Mouse (Mus musculus) layer of hippocampus, adult 18-20 months (tissue): ENCODE data around the gene Cc2d2a. TPM values are rescaled to one million over a fixed set of nuclear protein-coding genes. Genes with fewer than 3 reads are reported as not detected.

Experiments
- DNase-seq, 2 experiments: peaks; one replicate each; pipeline ENCODE4 v3.0.0; 2022; ENCODE audit warnings: low spot score in 2 of 2
- total RNA-seq, 2 experiments: library from RNA; stranded (reverse); gene quantifications; 2 replicates each; pipeline ENCODE4 v1.2.3; 2021

The Cc2d2a gene
- total RNA-seq, 2 experiments from 2014 or later = 18.7 to 19.0 TPM

GRCm38 (mm10) chr5:43723830-43724229 is 61.7 kb downstream of the Cc2d2a start:
- DNase-seq = no peak

- no peak for DNase-seq
These were observed 66.4 kb downstream of the Cc2d2a start for GRCm38 (mm10) chr5:43728375-43729165.

DNA sequence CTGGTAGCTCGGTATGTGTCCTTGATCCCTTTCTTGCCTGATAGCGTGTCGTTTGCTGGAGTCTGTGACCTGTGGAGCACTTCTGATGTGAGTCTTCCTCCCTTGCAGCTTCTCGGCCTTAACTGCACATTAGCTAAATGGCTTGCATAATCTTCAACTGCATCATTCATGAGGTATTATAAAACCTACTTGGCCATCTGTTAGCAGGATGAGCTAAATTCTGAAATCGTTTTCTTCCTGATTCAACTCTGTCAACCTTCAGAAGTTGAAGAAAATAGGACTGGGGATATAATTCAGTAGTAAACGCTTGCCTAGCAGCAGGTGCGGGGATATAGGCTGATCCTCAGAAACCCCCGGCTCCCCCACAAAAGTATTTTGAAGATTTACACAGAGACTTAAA is 70.2 kb downstream of the Cc2d2a start:
- DNase-seq = peak in 1 of 2 experiments; percentile 60

DNA sequence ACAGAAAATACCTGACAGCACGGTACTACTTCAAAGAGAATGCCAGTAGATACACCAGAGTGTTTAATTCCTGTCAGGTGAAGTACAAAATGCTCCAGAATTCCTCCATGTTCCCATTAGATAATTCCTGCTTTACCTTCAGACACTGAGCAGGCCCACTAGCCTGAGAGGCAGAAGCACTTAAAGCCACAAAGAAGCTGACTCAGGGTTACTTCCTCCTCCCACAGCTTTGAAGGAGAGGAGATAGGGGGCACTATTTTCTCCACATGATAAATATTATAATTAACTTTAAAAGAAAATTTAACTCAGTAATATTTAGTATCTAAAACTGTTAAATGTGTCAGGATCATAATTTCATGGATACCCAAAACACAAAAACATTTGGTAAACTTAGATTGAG is 82.0 kb downstream of the Cc2d2a start:
- DNase-seq = no peak

GRCm38 (mm10) chr5:43745156-43745555 is 83.0 kb downstream of the Cc2d2a start:
- DNase-seq = no peak

DNA sequence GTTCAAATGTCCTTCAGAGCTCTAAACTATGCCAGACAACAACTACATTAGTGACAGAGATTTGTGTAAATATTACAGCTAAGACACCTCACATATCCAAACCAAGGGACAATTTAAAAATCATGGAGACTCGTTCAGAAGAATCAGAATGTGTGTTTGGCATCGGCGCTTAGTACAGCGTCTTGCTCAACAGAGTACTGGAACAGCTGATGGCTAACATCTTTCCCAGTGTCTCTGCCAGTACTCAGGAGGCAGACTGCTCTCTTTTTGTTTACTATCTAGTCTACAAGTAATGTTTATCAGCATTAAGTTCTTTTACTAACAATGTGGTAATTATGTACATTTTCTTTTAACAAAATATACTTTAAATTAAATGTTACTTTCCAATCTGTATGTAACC is 85.9 kb downstream of the Cc2d2a start:
- peak in 1 of 2 experiments; percentile 22 for DNase-seq

GRCm38 (mm10) chr5:43749092-43749491 is 86.9 kb downstream of the Cc2d2a start:
- DNase-seq = no peak

DNA sequence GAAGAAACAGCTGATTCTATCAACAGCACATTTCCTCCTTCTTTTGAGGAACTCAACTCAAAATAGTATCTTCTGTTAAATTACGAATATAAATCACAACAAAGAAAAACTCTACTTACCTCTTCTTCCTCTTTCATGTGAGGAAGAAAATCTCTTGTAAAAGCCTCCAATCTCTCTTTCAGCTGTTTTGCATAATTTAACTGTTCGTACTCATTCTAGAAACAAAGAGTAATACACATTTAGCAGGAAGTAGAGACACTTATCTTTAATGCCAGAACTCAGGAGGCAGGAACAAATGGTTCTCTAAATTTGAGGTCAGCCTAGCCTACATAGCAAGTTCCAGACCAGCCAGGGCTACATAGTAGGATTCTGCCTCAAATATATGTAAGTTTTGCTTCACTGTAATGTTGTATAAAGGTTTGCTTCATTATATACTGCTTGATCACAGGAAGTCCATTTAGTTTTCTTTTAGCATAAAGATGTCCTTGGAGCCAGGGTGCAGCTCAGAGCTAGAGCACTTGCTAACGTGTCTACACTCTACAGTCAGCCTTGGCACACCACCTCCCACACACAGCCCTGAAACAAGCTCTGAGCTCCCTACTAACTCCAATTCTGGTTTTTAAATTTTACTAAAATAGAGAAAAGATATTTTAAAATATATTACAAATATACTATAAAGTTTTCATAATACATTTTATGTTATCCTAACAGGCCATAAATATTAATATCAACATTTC is 108.6 kb downstream of the Cc2d2a start:
- peak in 1 of 2 experiments; percentile 10 for DNase-seq

- DNase-seq = no peak
These were observed 109.4 kb downstream of the Cc2d2a start for GRCm38 (mm10) chr5:43771555-43771954.

DNA sequence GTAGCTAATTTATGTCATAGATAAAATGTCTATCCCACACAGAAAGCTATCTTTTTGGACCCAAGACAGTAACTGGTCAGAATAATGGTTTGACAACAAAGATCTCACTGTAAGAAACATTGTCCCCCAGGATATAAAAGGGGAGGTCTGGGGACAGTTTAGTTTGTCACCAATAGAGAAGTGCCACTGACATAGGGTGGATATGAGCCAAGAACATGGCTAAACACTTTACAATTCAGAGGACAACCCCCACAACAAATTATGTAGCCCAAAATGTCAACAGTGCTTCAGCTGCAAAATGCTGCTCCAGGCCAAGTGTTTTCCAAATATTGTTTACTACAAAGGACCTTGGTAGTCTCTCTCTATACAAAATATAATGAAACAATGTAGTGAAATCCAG is 114.3 kb downstream of the Cc2d2a start:
- DNase-seq = no peak

DNA sequence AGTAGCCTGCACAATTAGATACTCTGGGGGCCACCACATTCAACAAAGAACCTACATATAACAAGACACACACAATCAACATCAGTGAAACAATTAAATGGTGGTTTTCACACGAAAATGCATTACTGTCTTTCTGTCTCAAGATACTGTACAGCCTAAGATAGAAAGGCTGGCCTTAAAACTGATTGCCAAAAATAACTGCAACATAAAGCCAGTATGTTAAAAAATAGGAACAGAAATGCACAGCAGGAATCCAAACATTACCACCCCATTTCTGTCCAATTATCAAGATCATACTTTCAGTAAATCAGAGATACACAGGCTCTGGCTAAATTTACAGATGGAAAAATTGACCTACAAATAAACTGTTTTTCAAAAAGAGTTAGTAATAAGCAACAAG is 114.8 kb downstream of the Cc2d2a start:
- no peak for DNase-seq

- DNase-seq = no peak
These were observed 116.4 kb downstream of the Cc2d2a start for GRCm38 (mm10) chr5:43778583-43778982.

- DNase-seq = peak in 1 of 2 experiments; percentile 30
These were observed 119.4 kb downstream of the Cc2d2a start for GRCm38 (mm10) chr5:43781423-43781976.

DNA sequence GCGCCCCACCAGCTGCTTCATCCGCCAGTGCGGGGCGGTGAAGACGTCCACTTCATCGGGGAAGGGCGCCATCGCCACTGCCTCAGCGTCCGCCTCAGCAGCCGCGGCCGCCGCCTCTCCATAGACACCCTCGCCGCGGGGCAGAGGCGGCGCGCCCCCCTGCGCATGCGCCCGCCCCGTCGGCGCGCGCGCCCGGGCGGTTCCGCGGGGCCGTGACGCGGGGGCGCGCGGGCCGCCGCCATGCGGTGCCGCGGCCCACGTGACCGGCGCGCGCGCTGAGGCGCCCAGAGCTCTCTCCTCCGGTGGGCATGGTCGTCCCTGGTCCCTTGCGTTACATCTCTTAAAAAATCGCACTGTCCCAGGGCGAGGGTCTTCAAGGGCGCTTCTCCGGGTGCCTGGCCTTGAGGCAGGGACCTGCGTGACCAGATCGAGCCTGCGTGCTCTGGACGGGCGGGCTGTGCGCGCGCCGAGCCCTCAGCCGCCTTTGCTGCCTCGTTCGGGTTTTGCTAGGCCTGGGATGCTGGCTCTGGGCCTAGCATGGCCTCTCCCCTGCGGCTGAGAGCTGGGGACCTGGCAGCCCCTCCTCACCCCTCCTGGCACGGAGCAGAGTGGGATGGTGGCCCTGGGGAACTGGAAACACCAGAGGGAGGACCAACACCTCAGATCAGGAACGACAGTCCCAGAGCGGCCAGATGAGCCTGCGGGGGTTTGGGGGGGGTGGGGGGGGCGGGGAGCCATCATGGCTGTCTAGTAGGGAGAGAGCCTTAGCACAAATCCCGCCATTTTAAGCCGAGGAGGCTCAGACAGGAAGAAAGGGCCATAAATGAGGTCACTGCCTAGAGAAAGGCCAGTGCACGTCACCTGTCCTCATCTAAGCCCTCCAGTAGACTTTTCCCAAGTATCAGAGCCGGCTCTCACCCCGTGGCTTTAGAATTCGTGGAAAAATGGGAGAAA is 120.1 kb downstream of the Cc2d2a start:
- DNase-seq = peak; percentile 65 to 83

DNA sequence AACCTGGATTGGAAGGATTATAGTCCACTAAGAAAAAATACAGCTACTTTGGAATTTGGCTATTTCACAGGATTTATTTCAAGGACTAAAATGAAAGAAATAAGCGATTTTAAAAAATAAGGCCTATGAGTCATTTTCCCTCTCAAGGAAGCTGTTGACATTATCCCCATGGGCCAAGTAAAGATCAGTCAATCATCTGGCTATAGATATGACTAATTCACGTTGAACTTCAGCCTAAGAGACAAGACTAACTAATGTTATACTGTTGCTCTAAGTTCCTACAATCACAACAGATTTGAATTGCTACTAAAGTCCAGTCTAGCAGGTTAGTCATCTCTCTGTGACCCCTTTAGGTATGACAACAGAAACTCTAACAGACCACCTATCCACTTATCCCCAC is 121.8 kb downstream of the Cc2d2a start:
- no peak for DNase-seq

DNA sequence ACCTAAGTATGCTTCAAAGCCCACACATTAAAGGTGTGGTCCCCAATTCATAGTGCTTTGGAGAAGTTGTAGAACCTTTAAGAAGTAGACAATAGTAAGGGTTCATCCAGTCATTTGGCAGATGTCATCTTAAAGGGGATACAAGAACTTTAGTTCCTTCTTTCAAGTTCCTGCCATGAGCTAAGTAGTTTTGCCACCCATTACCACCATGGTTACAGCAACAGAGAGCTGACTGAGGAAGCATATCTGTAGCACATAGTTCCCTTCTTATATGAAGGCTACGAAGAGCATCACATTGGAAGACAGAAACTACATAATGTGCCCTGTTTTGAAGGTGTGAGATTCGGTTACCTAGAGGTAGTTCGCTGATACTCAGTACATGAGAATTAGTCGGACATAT is 124.5 kb downstream of the Cc2d2a start:
- DNase-seq = no peak

GRCm38 (mm10) chr5:43787976-43788752 is 126.0 kb downstream of the Cc2d2a start:
- no peak for DNase-seq
